Mouse (Mus musculus) granulocyte monocyte progenitor cell, adult 5-6 weeks (primary cell): Measurements from ENCODE around the gene Syt1. TPM values are rescaled to one million over a fixed set of nuclear protein-coding genes. Genes with fewer than 3 reads are reported as not detected.

Experiments
- ATAC-seq: replicated peaks from 2 replicates; pipeline ENCODE4 v1.8.0; 2016; ENCODE audit warnings: mild to moderate bottlenecking, moderate TSS enrichment, inconsistent platforms; ENCODE audit not compliant: poor library complexity, severe bottlenecking
- total RNA-seq, 2 experiments: library from RNA; stranded (forward) in 1 of 2; stranded (reverse) in 1 of 2; fragments of 200-712, 200-1000 nt in 1 of 2; fragments of >200 nt in 1 of 2; fragmentation: Nextera tagmentation in 1 of 2; gene quantifications; 2 replicates each; pipeline ENCODE4 v1.2.3; 2014 to 2017

Gene Syt1
- total RNA-seq, 2 experiments from 2014 or later = not detected

DNA sequence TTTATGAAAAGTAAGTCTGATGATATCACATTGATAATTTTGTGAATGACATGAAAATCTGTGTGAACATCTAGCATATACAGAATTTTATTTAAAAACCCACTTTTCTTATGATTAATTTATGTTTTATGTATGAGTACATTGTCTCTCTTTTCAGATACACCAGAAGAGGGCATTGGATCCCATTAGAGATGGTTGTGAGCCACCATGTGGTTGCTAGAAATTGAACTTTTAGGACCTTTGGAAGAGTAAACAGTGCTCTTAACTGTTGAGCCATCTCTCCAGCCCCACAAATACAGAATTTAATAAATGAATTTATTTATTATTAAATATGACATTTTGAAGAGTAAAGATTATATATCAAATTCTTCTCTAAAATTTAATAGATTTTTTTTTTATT is 353.1 kb downstream of the Syt1 start:
- no peak for ATAC-seq

DNA sequence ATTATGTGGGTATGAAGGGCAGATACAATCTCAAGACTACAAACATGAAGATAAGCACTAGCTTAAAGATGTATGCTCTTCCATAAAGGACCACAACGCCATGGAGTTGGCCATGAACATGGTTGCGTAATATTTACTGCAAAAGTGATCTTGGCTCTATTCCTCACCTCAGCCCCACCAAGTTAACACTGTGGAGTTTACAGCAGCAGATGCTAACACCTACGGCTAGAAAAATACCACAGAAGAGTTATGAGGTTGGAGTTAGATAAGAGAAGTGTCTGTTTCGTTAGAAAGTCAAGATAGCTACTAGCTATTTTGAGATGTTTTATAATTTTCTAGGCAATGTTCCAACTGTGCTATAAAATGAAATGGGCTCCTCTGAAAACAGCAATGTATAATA is 353.9 kb downstream of the Syt1 start:
- ATAC-seq = no peak

DNA sequence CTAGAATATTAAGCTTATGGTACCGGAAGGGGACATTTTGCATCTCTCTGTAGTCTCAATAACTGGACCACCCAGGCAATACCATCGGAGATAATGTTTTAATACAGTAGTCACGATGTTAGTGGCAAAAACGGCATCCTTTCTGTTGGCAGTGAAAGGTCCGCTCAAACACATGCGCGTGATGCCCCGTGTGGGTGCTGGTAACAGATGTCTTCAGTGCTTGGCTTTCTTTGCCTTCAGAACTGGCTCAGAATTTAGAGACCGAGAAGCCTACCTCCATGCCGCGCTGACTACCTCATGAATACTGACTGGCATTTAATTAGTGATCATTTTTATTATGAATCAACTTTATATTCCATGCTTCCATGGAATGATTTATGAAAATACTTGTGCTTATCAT is 355.7 kb downstream of the Syt1 start:
- ATAC-seq = no peak

DNA sequence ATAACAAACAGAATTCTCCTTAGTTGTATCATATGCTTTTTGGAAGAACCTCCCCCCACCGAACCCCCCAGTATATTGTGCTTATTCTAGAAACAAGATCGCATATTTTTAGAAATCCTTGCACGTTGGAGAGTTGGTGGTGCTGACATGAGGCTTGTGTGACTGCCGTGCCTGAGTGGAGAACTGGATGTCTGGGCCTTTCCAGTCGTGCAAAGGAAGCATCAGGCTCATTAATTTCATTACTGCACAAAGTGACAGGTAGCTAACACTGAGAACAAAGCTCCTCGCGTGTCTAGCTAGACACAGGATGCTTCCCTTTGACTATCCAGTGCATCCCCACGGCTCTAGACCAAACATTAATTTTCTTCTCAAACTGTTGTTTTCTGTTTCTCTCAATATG is 358.0 kb downstream of the Syt1 start:
- ATAC-seq = no peak

DNA sequence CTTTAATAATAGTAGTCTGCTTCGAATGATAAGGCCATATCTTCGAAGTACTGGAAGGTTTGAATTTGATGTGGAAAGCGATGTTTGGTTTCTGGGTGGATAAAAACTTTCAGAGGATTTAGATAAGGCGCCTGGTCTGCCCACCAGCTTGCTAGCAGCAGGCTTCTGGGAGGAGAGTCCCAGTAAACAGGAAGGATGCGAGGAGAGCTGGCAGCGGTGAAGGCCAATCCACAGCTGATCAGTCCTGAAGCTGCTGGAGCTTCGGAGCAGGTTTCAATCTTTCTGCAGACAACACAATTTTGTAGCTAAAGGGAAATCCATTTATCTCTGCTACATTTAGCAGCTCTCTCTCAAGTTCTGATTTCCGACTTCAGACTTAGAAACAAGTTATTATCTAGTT is 358.7 kb downstream of the Syt1 start:
- ATAC-seq = no peak

DNA sequence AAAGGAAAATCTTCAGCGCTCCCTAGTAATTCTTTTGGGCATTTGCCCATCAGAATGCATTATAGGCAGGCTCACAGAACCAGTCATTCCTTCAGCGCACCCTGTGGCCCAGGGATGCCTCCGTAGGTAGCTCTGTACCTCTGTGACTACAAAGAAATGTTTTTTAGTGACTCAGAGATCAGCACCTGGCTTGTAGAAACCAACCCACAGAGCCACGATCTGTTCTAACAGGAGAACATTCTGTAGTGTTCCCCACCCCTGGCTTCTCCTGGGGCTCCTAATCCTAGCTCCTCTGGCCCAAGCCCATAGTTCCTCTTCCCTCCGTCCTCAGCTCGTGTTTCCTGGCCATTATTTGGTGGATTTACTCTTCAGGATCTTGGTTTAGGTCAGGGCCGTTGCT is 361.6 kb downstream of the Syt1 start:
- no peak for ATAC-seq

DNA sequence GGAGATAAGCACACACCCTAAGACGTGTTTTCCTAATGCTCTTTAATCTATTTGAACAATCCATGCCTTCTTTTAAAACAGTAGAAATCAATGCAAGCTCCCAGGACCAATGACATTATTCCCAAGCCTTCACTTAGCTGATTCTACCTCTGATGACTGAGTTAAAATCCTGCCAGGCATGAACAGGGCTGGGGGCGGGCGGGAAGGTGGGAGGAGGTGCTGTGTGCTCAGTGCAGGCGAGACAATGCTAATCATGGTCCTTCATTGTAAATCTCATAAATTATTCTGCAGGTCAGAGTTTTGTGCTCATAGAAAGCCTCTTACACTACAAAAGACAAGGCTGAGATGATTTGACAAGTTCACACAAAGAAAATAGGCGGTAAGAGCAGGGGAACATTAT is 366.9 kb downstream of the Syt1 start:
- ATAC-seq = no peak

DNA sequence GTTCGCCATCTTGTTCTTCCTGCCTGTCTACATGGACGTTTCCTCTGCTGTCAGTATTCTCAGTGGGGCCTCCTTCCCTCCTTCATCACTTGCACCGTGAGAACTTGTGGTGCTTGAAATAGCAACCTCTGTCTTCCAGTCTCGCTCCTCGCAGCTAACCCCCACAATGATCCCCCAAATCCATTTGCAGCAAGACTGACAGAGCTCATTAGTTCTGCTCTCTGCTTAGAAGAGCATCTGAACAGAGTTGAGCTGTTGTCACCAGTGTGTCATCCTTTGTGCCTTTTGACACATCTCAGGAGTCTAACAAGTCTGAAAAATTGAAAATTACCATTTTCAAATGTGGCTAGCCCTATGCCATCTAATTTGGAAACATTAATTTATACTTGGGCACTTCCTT is 372.7 kb downstream of the Syt1 start:
- no peak for ATAC-seq

DNA sequence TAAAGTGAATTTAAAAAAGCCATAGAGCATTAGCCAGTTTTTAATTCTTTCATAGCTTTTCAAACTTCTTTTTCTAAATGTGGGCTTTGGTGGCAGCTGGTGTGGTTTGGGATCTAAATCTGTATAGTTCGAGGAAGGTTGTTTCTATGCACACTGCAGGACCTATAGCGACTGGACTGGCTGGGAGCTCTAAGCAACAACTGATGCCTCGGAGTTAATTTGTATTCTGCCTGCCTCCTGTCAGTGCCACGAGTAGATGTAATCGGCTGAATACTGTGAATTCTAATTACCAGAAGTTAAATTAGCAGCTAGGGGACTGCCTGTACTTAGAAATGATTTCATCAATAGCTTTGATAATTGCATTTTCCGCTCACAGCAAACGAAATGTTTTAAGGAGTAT is 374.7 kb downstream of the Syt1 start:
- no peak for ATAC-seq

DNA sequence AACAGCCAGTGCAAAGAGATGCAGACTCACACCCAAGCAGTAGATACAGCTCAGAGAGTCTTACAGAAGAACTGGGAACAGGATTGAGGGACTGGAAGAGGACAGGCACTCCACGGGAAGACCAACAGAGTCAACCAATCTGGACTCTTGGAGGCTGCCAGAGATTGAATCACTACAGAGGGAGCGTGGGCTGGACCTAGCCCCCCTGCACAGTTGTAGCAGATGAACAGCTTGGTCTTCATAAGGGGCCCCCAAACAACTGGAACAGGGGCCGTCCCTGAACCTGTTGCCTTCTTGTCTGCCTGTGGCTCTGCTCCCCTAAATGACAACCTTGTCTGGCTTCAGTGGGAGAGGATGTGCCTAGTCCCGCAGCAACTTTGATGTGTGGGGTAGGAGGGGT is 375.2 kb downstream of the Syt1 start:
- ATAC-seq = no peak

DNA sequence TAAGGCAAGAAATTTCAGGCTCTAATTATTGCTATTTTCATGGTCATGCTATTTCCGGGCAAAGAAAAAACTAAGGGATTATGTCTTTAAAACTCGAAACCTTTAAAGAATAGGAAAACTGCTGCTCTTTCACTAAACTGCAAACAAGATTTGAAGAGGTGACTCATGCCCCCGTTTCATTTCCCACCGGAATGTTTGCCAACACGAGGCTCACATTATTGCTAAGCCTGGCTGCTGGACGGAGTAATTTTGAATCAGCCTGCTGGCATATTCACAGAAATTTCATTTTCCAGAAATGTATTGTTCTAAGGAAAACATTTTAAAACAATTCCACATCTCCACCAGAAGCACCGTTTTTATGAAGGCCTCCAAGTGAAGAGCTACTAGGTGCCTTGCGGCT is 379.9 kb downstream of the Syt1 start:
- ATAC-seq = no peak

DNA sequence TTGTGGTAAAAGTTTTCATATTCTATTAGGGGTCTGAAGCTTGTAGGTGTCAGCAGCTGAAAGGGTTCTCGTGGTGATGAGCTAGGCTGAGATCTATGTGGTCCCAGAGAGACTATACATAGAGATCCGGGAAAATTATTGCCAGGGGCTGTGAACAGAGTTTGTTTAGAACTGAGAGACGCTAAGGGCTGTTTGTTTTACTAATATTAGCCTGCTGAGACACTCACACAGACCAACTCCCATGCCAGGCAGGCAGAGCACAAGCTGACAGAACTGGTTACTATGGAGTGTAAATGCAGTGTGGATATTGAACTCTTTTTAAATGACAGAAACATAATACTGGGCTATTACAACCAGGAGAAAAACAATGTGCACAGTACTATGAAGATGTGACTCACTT is 384.4 kb downstream of the Syt1 start:
- no peak for ATAC-seq

DNA sequence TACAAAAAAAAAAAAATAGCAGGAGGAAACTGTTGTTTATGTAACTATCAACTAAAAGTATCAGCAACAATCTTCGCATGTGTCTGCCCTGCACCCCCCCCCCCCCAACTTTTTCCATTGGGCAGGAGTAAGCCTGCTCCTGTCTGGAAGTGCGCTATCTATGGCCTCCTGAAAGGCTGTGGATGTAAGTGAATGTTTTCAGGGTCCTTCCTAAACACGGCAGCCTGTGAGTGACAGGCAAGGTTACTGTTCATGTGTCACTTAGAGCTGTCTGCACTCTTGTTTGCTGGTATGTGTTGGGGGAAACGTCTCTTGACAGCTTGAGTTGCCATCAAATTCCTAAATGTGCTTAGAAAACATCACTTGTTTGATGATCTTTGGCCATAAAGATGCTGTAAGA is 387.8 kb downstream of the Syt1 start:
- no peak for ATAC-seq

DNA sequence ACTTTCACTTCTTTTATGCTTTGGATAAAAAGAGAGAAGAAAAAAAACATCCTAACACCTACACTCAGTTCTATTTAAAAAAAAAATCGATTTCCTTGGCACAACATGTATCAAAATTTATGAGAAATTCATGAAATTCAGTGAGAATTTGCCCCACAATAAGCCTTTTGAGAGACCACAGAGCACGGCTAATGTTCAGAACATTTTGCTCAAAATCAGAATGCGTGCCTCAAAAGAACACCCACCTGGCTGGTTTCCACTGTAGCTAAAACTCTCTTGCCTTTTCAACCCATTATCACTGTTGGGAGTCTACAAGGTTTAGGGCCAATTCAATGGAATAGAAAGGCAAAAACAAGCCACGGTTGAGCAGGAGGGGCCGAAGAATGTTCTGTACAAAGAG is 390.9 kb downstream of the Syt1 start:
- no peak for ATAC-seq

DNA sequence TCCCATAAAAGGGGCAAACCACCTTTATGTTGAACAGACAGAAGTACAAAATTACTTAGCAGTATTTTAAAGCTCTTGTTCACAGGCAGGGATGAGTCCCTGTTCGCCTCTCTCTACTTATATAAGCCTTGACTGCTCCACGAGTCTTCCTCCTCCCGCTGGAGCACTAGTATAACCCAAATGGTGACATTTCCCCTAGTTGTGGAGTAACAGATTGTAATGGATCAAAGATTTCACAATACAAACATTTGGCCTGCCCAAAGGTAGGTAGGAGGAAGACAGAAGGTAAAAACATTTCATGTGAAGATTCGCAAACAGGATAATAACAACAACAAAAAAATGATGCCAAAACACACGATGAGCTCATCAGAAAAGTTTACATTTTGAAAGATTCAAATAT is 391.6 kb downstream of the Syt1 start:
- ATAC-seq = no peak

DNA sequence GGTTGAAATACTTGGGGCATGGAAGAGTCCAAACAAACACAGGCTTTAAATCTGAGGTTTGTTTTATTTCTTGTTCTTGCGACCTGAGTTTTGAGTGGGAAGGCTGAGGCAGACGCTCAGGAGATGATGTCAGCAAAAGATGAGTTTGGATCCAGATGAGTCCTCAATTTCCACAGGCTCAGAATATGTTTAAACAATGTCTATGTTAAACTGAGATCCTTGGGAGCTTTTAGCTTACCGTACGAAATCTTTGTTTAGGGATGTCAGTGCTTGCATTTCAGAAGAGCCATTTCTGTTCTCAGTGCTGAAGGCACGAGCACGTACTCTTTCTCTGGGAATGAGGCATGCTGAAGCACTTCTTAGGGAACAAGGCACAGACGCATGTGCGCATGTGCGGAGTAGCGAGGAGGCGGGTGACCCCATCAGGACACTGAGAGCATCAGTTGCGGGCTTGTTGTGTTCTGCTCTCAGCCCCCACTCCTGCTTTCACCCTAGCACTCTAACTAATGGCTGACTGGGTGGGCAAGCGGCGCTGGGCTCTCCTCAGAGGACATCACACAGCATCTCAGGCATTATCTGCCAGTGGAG is 400.6 kb downstream of the Syt1 start:
- no peak for ATAC-seq

DNA sequence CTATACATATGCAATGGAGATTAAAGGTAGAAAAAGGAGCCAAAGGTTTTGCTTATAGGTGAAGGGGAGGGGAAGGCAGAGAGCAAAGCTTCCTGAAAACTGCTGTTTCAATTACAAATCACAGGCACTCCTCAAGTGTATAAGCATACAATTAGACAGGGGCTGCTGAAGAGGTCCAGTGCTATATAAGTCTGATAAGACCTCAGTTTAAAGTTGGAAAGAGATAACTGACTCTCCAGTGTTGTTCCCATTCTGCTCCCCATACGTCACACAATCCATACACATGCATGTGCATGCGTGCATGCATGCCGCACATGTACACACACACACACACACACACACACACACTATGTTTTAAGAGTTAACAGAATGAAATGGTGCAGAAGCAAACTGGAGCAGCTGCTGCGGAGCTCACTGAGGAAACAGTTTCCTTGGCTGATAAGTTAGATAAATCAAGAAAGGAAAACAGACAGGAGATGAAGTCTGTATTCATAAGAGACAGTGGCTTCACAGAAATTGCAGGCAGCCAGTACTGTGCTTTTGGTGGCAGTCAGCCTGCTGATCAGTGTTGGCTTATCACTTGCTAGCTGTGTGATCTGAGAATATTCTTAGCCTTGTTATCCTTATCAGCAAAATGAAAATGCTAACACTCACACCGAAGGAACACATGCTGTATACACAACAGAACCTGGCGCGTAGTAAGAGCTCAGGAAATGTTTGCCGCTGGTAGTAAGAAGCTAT is 408.9 kb downstream of the Syt1 start:
- ATAC-seq = no peak

DNA sequence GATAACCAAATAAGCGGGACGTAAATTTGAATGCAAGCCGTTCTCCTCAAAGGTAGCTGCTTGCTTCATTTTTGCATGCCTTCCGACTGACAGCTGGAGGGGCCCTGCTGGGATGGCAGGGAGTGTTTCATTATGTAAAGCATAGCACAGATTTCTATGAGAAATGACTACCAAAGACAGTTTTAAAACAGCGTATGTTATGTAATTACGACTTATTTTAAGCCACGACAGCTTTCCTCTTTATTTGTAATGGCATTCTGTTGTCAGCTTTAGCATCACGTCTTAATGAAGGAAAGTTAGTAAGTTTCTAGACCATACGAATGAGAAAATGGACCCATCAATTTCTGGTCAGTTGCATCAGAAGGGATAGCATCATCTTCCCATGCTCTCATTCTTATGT is 410.1 kb downstream of the Syt1 start:
- ATAC-seq = no peak

DNA sequence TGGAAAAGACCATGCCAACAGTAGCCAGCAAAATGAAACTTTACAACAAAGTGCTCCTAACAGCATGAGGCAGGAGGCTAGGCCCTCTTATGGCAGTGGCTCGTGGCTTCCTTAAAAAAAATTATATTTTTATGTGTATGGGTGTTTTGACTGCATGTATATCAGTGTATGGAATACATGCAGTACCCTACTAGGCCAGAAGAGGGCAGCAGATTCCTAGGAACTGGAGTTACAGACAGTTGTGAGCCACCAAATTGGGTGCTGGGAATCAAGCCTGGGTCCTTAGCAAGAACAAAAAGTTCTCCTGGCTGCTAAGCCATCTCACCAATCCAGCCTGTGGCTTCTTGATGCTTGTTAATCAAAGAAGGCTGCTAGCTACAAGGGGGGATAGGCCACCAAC is 413.4 kb downstream of the Syt1 start:
- no peak for ATAC-seq

DNA sequence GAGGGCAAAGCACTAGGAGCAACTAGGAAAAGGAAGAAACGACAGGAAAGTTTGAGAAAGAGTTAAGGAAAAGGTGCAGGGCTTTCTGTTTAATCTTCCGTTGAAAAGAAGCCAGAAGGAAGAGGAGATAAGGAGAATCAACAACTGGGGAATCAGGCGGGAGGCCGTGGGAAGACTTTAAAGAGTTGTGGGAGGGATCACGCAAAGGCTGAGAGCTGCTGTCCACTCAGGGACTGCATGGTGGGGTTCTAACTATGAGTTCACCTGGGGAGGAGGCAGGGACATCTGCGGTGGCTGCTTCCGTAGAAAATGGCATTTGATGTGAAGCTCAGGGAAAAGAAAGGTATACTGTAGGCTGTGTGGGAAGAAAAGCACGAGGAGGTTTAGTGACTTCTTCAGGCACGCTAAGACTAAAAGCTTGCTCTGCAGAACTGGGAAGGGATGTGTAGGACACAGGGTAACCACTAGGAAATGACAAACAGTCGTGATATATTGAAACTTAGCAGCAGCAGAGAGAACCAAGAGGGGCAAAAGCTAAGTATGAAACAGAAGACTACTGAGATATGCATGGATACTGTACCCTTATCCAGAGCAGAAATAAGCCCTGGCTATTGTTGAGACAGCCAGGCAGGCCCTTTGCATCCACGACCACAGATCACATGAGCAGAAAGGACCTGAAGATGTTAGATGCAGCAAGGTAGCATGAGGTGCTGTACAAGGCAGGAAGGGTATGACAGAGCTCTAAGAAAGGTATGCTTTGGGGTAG is 414.4 kb downstream of the Syt1 start:
- ATAC-seq = no peak

DNA sequence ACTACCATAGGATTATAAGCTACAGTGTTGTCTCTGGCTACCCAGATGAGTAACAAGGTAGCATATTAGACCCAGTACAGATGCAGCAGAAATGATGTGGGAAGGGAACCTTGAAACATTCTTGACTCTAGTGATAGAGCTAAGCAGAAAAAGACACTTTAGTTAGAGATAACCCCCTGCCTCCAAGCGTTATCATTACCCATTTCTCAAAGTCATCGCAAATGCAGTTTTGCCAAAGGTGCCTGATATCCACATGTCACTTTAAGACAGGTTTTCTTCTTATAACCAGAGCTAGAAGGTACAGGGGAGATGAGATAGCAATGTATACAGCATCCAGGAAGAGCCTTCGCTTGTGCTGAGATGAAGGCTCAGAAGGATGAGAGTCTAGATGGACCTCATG is 421.4 kb downstream of the Syt1 start:
- no peak for ATAC-seq

DNA sequence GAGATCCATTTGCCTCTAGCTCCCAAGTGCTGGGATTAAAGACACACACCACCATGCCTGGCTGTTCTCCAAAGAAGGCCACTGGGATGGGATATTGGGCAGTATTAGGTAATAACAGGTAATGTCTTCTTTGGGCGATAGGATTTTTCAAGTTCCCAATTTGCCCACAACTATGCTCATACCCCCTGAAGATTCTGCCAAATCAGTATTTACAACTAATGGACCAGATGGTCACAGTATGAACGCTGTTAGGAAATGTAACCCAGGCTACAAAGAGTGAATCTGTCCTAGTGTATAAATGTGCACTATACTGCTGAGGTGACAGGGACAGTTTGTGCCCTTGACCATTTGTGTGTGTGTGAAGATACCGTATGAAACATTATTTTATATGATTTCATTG is 421.9 kb downstream of the Syt1 start:
- ATAC-seq = no peak
